Mouse (Mus musculus) C2C12 (cell line): ENCODE data around the gene Os9.

Experiments used
- CTCF ChIP-seq: IDR thresholded peaks from one replicate; pipeline ENCODE4 v1.5.1; 2011; ENCODE audit not compliant: control insufficient read depth, insufficient read depth, insufficient read length
- MAX ChIP-seq: IDR thresholded peaks from one replicate; pipeline ENCODE4 v1.6.1; 2011; ENCODE audit warnings: mild to moderate bottlenecking, control low read depth
- MYOD1 ChIP-seq: IDR thresholded peaks from one replicate; pipeline ENCODE4 v1.6.1; 2011; ENCODE audit warnings: low read depth; ENCODE audit not compliant: control insufficient read depth, insufficient read length
- USF1 ChIP-seq: IDR thresholded peaks from one replicate; pipeline ENCODE4 v1.6.1; 2011; ENCODE audit warnings: low read depth, mild to moderate bottlenecking, control low read depth, moderate library complexity

GRCm38 (mm10) chr10:127059968-127060916 is 60.7 kb downstream of the Os9 start, which contains the start of gene March9:
- TF ChIP-seq CTCF = no peak
- TF ChIP-seq MYOD1 = no peak
- TF ChIP-seq MAX = no peak
- no peak for TF ChIP-seq USF1
